Mouse (Mus musculus): Measurements from ENCODE around the gene Cypt3.

The Cypt3 gene

DNA sequence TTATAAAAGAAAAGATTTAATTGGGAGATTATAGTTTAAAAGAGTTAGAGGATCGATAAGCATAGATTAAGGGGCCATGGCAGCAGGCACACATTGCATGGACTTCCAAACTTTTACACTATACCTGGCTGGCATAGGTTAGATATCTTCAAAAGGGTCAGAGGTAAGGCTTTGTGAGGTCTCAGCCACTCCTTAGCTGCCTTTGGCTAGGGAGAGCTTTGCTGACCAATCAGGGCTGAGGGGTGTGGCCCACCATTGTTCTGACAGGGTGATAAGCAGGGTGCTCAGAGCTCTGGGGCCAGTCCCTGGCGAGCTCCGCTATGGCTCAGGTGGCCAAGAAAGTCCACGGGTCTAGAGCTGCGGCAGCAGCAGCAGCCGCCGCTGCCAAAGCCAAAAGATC lies at the start of gene Cypt3:
TSS of gene Cypt3 (plus strand) at position 301 of the 400 bp plus-strand sequence.
- DNase-seq (ENCODE audit: low spot score), result no peak

DNA sequence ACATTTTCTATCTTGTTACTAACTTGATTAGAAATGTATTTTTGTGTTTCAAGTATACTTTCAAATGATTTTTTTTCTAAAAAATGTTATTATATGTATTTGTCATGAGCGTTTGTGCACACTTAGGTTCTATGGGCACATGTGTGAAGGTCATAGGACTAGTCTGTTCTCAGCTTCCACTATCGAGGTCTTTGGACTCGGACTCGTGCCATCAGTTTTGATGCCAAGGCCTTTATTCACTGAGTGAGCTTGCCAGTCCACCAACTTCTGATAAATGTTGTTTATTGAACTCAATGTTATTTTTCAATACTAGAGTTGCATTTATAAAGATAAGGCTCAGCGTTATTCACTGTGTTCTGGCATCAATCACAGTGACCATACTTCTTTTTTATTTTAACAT lies 42.9 kb upstream of the Cypt3 start:
- no peak for DNase-seq (ENCODE audit: low spot score)

DNA sequence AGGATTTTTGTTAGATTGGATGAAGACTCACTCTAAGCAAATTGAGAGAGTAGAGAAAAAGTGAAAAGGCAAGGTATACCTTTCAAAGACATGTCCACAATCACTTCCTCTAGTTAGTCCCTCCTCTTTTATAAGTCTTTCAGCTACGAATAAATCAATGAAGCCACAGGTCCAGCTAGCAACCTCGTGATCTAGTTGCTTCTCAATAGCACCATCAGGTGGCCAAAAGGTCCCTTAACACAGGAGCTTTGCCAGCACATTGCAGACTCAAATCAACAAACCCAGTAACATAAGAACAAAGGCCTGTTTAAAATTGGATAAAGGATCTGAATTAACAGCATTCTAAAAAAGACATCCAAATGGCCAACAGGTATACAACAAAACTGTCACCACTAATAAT lies 30.0 kb upstream of the Cypt3 start:
- no peak for DNase-seq (ENCODE audit: low spot score)

DNA sequence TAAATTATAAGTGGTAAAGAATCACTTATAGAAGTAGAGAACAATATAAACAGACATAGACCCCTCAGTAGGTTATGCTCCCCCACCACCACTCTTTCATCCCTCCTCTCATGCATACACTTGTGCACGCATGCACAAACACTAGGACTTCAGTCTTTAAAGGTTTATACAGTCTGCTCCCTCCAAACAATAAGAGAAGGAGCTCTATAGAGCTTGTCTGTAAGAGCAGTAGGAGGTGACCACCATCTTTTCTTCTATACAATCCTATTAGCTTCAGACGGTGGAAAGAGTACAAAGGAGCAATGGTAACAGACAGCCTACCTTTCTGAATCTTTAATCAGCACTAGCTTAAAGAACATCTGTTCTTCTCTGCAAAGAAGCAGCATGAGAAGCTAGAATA lies 1.8 kb upstream of the Cypt3 start:
- DNase-seq (ENCODE audit: low spot score), result no peak

DNA sequence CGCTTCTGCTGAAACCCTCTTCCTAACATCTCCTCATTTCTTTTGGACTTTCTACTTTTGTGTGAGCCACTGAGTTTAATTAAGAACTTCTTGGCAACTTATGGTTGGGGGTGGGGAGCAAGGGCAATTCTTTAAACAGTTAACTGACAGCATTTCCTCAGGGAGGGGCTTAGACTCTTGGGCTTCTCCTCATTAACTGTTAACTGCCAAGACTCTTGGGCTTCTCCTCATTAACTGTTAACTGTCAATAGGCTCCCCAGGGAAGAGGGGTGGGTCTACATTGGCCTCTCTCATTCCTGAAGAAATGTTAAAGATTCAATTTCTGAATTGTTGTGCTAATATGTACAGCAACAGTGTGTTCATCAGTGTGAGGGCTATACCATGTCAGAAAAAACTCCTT lies 6.3 kb downstream of the Cypt3 start:
- DNase-seq (ENCODE audit: low spot score), result no peak

DNA sequence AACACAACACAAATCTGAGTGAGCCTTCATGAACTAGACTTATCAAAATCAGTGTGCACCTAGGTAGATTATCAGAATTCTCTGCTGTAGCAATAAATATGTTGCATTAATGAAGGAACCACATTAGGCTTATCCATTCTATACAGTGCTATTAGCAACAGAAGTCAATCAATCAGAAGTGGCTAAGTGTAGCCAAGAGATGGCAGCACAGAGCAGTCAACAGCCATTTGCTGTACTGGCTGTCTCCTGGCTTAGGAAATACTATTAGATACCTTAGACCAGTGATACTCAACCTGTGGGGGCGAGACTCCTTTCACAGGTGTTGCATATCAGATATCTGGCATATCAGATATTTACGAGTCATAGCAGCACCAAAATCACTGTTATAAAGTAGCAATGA lies 41.2 kb downstream of the Cypt3 start:
- DNase-seq (ENCODE audit: low spot score), result no peak

Measured in yolk sac, embryonic 10.5 days (tissue).